Mouse (Mus musculus): ENCODE results near the gene Slc15a3. TPM values are rescaled to one million over a fixed set of nuclear protein-coding genes. Genes with fewer than 3 reads are reported as not detected.

The Slc15a3 gene
- polyA plus RNA-seq, 1 experiment: 2.2 TPM

DNA sequence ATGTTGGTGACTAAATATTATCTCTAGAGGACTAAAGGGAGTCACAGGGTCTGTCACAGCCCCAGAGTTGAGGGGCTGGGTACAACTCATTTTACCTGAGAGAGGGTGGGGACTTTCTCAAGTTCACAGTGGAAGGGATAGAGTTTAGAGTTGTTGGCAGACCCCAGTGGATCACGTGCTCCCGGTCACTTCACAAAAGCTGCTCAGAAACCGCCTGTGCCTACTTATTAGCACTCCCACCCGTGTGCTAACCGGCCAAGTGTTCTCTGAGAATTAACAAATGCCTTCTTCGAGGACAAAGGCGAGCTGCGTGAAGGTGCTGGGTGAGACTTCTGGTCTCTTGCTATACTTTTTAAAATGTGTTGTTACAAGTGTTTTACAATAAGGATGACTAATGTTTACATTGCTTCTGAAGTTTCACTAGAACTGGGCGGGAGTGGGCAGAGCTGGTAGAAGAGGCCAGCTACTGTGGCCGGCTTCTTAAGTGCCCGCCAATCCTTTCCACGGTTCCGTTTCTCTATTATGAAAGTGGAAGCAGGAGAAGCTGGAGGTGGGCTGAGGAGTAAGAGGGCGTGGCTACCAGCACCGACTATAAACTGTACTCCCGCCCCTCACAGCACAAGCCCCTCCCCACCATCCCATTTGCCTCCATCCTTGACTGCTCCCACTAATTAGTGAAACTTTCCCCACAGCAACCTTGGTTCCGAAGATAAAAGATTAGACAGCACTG, 21.1 kb upstream of the Slc15a3 start:
- no peak for DNase-seq (ENCODE audit: extremely low spot score in 1 of 2, low spot score in 1 of 2)

DNA sequence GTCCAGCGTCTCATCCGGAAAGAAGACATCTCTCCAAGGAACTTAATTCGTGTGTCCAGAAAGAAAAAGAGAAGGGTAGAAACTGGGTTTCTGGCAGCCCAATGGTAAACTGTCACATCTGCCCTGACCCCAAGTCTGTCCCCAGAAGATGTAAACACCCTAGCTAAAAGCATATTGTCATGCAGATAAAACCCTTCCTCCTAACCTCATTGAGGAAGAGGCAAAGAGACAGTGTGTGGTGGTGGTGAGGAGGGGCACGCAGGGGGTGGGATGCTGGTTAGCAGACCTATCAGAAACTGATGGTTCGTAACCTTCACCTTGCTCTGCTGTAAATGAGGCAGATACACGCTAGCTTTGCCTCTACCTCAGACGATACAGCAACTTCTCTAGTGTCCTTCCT, 18.2 kb upstream of the Slc15a3 start:
- DNase-seq (ENCODE audit: extremely low spot score in 1 of 2, low spot score in 1 of 2): no peak

DNA sequence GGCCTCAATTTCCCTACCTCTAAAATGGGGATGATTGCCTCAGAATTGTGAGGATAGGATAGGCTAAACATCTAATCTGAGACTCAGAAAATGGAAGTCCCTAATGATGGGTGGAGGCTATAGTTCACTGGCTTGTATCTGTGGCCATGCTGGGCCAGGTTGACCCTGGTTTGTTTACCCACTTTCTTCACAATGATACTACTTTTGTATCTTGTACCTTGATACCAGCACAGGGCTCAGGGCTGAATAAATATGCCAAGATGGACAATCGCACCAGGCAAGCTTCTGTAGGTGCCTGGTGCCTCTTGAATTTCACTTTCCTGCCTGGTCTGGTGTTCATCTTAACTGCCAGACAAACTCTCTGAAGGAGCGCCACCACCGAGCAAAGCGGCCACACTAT, 17.0 kb upstream of the Slc15a3 start:
- no peak for DNase-seq (ENCODE audit: extremely low spot score in 1 of 2, low spot score in 1 of 2)

DNA sequence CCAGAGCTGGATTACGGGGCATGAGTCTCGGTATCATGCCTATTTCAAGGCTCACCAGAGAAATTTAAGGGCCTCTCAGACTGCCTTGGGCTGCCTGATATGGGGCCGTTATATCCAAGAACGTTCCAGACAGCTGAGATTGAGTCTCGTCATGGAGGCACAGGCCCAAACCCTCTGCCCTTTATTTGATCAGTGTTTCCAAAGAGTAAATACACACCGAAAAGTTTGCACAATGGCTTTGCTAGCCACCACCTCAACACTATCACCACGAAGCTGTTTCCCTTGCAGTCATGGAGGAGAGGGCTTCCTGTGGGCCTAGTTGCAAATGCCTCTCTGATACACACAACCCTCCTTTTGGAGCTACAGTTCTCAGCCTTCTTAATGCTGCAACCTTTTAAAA, 15.5 kb upstream of the Slc15a3 start:
- no peak for DNase-seq (ENCODE audit: extremely low spot score in 1 of 2, low spot score in 1 of 2)

DNA sequence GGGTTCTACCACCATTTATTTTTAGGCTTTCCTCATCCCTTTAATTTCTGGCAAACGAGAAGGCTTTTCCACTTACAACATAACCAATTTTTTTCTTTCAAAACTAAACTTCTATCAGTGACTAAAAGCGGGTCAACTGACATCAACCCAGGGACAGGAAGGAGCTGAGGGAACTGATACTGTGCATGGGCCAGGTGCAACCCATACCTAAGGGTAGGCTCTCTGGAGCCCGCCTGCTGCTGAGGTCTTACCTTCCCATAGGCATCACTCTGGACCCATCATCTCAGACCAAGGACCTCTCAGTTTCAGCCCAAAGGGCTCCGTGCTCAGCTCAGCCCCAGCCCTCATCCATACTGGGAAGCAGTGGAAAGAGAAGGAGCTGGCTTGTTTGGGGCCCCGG, 11.2 kb upstream of the Slc15a3 start:
- no peak for DNase-seq (ENCODE audit: extremely low spot score in 1 of 2, low spot score in 1 of 2)

DNA sequence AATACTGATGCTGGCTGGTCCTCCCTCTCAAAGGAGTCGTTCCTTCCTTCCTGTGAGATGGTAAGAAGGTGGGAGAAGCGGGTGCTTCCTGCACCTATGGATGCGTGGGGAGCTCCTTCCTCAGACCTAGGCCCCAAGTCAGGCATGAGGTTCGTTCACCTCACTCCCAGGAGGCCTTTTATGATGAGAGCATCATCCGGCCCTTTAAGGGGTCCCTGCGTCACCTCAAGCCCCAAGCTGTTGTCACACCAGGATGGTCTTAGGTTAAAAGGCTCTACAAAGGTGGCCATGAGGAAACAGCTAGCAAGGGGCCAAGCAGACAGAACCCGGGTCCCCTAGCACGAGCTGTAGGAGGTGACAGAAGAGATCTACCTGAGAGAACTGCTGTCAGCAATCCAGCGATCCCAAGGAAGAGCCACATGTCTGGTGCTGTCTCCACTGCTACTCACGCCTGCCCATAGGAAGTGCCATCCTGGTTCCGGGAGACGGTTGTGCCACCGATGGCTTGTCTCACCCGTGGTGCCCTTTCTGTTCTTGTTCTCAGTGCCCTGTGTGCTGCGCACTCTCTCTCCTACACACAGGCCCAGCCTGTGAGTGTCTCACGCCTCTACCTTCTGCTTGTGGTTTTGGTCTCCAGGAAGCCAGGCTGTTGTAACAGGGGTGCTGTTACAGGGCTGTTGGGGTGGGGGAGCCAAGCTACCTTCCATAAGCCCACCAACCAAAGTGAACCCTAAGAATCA, 9.9 kb upstream of the Slc15a3 start, which contains the start of gene Cd6:
Gene Cd6, minus strand, starts transcription at position 623 of the 740 bp plus-strand sequence.
- no peak for DNase-seq (ENCODE audit: extremely low spot score in 1 of 2, low spot score in 1 of 2)

DNA sequence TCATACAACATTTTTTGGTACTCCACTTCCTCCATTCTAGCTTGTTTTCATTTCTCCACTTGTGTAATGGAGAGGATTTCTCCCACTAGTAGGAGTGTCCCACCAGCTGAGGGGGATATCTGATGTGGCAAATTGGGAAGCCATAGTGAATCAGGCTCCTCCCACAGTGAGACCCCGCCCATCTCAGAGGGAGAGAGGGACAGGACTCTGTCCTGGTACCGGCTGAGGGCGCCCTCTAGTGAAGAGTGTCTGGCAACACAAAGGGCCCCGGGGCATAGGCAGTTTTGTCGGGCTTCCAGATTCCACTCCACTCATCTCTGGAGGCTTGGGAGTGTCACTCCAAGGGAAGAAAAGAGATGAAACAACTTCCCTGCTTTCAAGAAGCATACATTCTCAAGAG, 8.1 kb upstream of the Slc15a3 start:
- DNase-seq (ENCODE audit: extremely low spot score in 1 of 2, low spot score in 1 of 2): peak in 1 of 2 experiments; percentile 61

DNA sequence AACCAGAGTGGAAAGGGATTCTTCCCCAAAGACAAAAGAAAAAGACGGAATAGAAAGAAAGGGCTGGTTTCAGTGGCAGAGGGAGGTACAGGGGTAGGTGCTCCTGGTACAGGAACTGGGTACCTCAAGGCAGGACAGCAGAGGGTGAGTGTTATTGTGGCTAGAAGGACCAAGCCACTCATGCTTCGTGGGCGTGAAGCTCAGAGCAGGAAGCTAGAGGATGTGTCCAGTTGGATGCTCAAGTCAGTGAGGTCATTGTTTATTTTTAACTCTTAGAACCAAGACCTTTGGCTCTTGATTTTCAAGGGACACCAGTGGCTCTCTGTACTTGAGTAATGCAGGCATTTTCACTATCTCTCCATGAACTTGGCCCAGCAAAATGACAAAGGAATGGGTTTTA, 7.5 kb upstream of the Slc15a3 start:
- DNase-seq (ENCODE audit: extremely low spot score in 1 of 2, low spot score in 1 of 2): no peak

DNA sequence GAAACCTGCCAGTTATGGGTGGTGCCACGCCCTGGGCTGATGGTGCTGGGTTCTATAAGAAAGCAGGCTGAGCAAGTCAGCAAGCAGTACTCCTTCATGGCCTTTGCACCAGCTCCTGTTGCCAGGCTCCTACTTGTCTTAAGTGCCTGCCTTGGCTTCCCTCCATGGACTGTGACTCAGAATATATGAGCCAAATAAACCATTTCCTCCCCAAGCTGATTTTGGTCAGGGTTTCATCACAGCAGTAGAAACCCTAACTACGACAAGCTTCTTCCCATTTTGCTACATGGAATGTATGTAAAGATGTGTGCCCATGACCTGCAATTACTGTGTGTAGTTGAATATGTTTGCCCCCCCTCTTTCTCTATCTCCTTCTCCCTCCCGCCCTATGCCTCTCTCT, 5.9 kb upstream of the Slc15a3 start:
- no peak for DNase-seq (ENCODE audit: extremely low spot score in 1 of 2, low spot score in 1 of 2)

DNA sequence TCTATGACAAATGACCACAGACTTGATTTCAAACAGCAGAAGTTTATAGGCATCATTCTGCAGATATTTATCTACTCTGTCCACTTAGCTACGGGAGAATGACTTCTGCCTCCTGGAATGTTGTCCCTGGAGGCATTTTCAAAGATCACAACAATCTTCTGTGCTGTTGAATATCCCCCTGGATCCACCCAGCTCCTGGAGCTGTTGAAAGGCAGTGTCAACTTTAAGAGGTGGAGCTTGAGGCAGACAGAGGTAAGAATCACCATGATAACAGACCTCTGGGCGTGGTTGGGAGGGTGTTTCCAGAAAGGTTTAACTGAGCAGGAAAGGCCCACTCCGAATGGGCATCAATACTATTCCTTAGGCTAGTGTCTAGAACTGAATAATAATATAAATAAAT, 3.9 kb upstream of the Slc15a3 start:
- no peak for DNase-seq (ENCODE audit: extremely low spot score in 1 of 2, low spot score in 1 of 2)

DNA sequence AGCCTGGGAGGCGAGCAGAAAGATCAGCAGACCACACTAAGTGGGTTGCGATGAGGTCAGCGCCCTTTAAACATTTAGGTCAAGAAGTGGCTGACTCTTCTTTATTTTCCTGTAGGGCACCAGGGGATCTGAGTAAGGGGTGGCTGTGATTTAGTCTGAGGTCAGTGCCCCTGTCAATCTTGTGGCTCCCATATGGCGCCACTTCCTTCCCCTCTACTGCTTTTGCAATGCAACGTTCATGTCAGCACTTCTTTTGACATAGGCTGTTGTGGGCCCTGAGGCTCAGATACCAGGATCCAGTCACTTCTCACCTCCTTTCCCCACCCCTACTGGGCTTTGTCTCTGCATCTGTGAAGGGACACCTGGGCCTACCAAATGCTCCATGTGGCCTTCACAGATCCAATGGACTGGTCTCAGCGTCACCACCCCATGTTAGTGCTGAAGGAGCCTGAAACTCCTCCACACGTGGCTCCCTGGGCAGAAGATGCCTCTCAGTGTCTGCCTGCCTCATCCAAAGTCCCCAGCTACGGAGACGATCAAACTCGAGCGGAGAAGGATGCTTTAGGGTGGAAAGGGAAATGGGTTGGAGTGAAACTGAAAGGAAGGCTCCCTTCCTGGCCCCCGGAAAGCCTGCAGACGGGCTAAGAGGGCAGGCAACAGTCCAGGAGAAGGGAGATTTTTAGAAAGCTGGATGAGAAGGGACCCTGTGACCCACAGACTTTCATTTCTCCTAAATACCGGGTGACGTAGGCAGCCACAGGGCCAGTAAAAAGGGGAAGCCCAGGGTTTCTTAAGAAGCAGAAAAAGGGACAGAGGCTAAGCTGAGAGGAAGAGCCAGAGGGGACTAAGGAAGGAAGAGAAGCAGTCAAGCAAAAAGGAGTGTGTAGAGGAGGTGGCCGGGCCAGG, 2.4 kb downstream of the Slc15a3 start:
- DNase-seq (ENCODE audit: extremely low spot score in 1 of 2, low spot score in 1 of 2): no peak

DNA sequence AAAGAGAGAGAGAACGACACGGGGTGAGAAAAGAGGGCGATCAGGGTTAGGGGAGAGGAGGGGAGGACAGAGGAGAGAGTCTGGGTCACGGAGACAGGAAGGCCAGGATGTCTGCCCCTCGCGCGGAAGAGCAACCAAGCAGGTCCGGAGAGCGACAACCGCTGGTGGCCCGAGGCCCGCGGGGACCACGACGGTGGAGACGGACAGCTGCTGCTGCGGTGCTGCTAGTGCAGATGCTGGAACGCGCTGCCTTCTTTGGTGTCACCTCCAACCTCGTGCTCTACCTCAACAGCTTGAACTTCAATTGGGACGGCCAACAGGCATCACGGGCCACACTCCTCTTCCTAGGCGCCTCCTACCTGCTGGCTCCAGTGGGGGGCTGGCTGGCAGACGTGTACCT, 3.4 kb downstream of the Slc15a3 start:
- DNase-seq (ENCODE audit: extremely low spot score in 1 of 2, low spot score in 1 of 2): no peak

DNA sequence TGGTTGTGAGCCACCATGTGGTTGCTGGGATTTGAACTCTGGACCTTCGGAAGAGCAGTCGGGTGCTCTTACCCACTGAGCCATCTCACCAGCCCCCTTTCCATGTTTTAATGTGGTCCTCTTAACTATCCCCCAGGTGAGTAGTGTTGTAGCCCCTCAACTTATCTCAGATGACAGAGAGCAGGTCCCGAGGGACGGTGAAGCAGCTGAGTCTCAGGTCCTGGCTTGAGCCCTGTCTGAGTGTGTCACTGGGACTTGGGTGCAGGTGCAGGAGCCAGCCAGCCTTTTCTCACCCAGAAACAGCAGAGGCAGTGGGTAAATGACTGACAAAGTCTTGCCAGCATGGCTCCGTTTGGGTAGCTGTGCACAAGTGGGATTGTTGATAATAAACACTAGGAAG, 4.7 kb downstream of the Slc15a3 start:
- DNase-seq (ENCODE audit: extremely low spot score in 1 of 2, low spot score in 1 of 2): no peak

DNA sequence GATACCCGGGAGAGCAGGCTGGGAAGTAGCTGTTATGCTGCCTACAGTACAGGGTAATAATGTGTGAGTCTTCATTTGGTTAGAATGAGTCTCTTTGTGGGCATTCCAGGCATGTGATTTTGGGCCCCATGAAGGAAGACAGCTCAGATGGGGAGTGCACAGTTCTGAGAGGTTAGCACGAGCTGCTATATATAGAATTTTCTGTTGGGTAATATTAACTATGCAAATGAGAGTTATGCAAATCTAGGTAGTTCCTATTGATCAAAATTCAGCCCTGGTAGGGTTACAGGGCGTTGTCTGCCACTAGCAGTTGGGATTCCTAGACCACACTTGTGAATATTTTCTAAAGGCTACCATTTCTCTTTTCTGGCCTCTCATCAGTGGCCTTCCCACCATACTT, 5.9 kb downstream of the Slc15a3 start:
- no peak for DNase-seq (ENCODE audit: extremely low spot score in 1 of 2, low spot score in 1 of 2)

DNA sequence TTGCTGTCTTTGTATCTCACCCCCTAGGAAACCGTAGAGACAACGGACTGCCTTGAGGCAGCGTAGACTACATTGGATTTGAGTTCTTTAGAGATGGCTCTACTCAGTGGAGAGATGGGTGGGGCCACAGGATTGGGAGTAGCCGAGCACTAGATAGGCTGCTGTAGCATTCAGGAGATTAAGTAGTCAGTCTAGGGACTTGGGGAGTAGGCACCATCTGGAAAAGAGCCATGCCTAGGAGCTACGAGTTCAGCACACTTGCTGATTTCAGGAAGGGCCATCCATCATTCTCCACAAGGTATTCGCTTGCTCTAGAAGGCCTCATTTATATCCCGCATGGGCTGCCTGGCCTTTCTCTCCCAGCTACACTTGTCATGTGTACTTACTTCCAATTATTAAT, 6.6 kb downstream of the Slc15a3 start:
- no peak for DNase-seq (ENCODE audit: extremely low spot score in 1 of 2, low spot score in 1 of 2)

DNA sequence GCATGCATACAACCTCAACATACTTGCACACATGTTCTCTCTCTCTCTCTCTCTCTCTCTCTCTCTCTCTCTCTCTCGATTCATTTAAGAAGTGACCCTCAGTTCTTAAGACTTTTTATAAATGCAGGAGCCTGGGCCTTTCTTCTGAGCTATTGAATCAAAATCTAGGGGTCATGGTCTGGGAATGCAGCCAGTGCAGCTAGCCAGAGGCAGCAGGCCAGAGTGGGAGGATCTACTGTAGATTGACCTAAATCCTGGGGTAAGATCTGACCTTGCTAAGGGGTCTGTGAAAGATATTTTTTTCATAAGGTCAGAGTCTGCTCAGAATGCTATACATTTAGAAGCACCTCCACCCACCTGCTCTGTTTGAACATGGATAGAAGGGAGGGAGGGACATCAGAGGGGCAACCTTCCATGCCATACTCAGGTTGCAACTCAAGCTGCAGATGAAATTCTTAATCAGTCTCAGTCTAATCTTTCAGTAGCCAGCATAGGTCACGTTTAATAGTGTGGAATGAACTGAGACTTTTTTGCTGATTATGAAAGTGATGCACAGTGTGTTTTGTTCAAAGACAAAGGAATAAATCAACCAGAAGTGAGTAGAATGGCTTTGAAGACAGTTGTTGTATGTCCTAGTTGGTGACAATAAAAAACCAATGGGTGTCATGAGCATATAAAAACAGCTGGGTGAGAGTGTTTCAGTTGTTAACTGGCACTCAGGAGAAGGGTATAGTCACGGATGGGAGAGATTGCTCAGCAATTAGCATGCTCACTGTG, 8.0 kb downstream of the Slc15a3 start:
- DNase-seq (ENCODE audit: extremely low spot score in 1 of 2, low spot score in 1 of 2): peak in 1 of 2 experiments; percentile 29

DNA sequence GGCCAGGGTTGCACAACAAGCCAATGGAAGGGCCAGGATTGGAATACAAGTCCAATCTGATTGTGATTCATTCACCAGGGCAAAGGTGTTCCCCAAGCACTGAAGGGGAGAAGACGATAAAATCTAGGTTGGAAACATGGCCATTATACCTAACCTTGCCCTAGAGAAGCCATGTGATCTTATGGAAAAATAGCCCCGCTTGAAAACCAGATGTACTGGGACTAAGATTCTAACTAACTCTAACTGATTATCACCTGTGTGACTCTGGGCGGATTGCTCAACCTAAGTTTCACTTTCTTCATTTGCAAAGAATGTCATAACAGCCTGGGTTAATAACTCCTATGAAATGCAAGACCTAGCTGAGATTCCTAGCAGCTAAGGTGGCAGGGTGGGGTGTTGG, 15.9 kb downstream of the Slc15a3 start:
- no peak for DNase-seq (ENCODE audit: extremely low spot score in 1 of 2, low spot score in 1 of 2)

DNA sequence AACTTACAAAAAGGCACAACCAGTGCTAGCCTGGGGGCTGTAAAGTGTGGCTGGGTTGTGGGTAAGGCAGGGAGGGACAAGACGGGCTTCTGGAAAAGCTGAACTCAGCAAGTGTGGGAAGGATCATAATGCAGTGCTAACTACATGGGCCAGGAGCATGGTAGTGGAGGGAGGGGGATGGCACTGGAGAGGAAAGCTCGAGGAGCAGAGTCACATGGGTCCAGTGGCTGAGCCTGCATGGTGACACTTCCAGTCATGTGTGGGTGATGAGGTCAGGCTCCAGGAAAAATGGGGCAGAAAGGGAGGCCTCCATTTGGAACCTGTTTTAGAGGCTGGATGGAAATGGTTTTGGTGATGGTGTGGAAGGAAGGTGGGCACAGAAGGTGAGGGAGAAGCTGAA, 17.0 kb downstream of the Slc15a3 start:
- DNase-seq (ENCODE audit: extremely low spot score in 1 of 2, low spot score in 1 of 2): peak in 1 of 2 experiments; percentile 28

DNA sequence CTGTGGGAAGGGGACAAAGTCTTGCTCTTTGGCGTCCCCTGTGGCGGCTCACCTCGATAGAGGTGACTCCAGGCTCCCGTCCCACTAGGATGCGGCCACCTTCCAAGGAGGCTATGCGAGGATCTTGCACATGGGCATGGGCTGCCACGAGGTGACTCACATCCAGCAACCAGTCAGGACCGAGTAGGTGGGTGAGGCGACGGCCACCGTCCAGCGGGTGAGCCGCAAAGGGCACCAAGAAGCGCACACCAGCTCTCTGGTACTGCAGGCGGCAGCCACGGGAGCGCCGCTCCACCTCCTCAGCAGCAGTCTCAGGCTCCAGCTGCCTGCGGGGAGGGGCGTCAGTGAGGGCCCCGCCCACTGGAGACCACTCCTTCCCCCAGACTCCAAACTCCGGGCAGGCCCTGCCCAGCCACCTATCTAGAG, 20.6 kb downstream of the Slc15a3 start:
- DNase-seq (ENCODE audit: extremely low spot score in 1 of 2, low spot score in 1 of 2): no peak

DNA sequence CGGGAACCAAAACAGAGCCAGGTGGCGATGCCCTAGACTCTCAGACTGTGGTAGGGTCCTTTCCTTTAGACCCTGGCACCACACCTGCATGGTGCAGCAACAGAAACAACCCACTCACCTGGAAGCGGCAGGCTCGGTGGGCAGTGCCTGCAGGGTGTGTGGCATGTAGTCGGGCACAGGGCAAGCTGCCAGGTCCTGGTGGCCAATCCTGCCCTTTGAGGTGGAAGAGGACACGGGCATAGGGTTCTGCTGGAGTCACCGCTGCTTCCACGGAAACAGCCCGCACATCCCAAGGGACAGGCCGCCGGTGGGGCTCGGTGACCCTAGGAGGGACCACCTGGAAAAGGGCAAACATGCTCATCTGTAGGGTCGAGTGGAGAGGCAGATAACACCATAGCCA, 26.8 kb downstream of the Slc15a3 start:
- no peak for DNase-seq (ENCODE audit: extremely low spot score in 1 of 2, low spot score in 1 of 2)
